Mouse (Mus musculus): ENCODE measurements around the gene Arcn1. TPM values are rescaled to one million over a fixed set of nuclear protein-coding genes. Genes with fewer than 3 reads are reported as not detected.
A peak's percentile ranks its signal among the peaks of the same experiment; 100 is the strongest.

Gene Arcn1
- polyA plus RNA-seq, 1 experiment from 2014 or later = 148 TPM

- Histone ChIP-seq H3K36me3 (replicated peaks; ENCODE audit: control insufficient read depth, insufficient read depth) (peaks cover 80% of the 10 kb centered on the region), H3K9ac (peak overlapping the region; percentile 35), H3K4me1 (replicated peaks; ENCODE audit: control insufficient read depth, insufficient read depth, low read length) (peaks cover 15% of the 10 kb centered on the region), H3K4me2 (replicated peaks) (peak overlapping the region; percentile 49), H3K27ac (no peak overlapping the region), H3K27me3 (ENCODE audit: control insufficient read depth, insufficient read depth, low read length) (no peaks in the 10 kb centered on the region), H3K9me3 (ENCODE audit: control insufficient read depth, low read length) (no peaks in the 10 kb centered on the region), H3K4me3 (replicated peaks; ENCODE audit: low read length) (peak overlapping the region; percentile 15)
- DNase-seq (ENCODE audit: low spot score) (no peak), ATAC-seq (ENCODE audit: low FRiP score) (peak; percentile 32; the same call in 1 of the 2 replicates)
- 3% methylated on average over 23 of the region's 24 CpGs for WGBS
Measured at GRCm38 (mm10) chr9:44708429-44708765, 59.2 kb downstream of the Arcn1 start.

- peak overlapping the region; percentile 49 for H3K4me2 ChIP-seq (replicated peaks)
- 0 out of 2 replicates have a peak, but pooled peaks have one; percentile 5 for ATAC-seq (ENCODE audit: low FRiP score)
- H3K9me3 ChIP-seq (ENCODE audit: control insufficient read depth, low read length) = no peaks in the 10 kb centered on the region
- peak overlapping the region; percentile 15; the same call in 1 of the 2 replicates for H3K4me3 ChIP-seq (replicated peaks; ENCODE audit: low read length)
- peaks cover 15% of the 10 kb centered on the region for H3K4me1 ChIP-seq (replicated peaks; ENCODE audit: control insufficient read depth, insufficient read depth, low read length)
- peak overlapping the region; percentile 35 for H3K9ac ChIP-seq
- no peak for DNase-seq (ENCODE audit: low spot score)
- 21% methylated on average over 28 of the region's 28 CpGs for WGBS
- peaks cover 80% of the 10 kb centered on the region for H3K36me3 ChIP-seq (replicated peaks; ENCODE audit: control insufficient read depth, insufficient read depth)
- no peak overlapping the region for H3K27ac ChIP-seq
- H3K27me3 ChIP-seq (ENCODE audit: control insufficient read depth, insufficient read depth, low read length) = no peaks in the 10 kb centered on the region
Measured at GRCm38 (mm10) chr9:44707749-44708428, 59.8 kb downstream of the Arcn1 start.

DNA sequence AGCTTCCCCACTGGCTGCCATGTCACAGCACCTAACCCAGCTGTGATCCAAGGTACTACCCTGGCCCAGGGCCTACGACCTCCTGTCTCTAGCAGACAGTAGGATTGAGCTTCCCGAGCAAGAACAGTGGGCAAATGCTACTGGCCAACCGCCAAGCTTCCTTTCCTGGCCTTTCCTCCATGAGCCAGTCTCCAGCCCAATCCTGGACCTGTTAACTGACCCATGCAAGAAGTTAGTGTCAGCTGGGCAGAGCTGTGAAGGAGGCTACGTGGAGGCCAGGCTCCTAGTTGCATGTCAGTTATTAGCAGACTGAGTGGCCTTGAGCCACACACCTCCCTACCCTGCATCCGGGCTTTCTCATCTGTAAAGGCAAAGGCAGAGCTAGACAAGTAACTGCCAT, 67.9 kb downstream of the Arcn1 start:
- no peak overlapping the region for H3K4me2 ChIP-seq (replicated peaks)
- ATAC-seq (ENCODE audit: low FRiP score) = no peak
- no peak overlapping the region for H3K9ac ChIP-seq
- H3K36me3 ChIP-seq (replicated peaks; ENCODE audit: control insufficient read depth, insufficient read depth) = peaks cover 97% of the 10 kb centered on the region
- DNase-seq (ENCODE audit: low spot score) = no peak
- H3K27ac ChIP-seq = no peak overlapping the region
- H3K4me1 ChIP-seq (replicated peaks; ENCODE audit: control insufficient read depth, insufficient read depth, low read length) = no peaks in the 10 kb centered on the region
- H3K9me3 ChIP-seq (ENCODE audit: control insufficient read depth, low read length) = no peaks in the 10 kb centered on the region
- H3K27me3 ChIP-seq (ENCODE audit: control insufficient read depth, insufficient read depth, low read length) = no peaks in the 10 kb centered on the region
- H3K4me3 ChIP-seq (replicated peaks; ENCODE audit: low read length) = no peak overlapping the region
- 85% methylated on average over 5 of the region's 5 CpGs for WGBS

DNA sequence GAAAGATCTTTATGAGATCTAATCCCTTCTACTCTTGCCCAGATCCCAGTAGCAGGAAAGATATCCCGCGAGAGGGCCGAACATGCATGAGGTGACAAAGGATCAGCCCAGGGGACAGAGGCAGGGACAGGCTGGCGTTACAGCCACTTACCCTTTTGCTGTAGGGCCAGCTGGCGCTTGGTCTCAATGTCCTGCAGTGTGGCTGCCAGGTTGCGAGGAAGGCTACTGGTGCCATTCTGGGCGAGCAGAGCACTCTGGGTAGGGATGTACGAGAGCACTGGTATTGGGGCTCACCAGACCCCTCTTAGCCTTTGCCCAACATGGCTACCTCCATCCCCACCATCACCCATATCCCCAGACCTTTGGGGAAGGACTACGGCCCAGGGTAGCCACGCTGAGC, 68.4 kb downstream of the Arcn1 start:
- Histone ChIP-seq H3K9ac (no peak overlapping the region), H3K4me1 (replicated peaks; ENCODE audit: control insufficient read depth, insufficient read depth, low read length) (no peaks in the 10 kb centered on the region), H3K27ac (no peak overlapping the region), H3K4me2 (replicated peaks) (no peak overlapping the region), H3K36me3 (replicated peaks; ENCODE audit: control insufficient read depth, insufficient read depth) (peaks cover 98% of the 10 kb centered on the region), H3K4me3 (replicated peaks; ENCODE audit: low read length) (no peak overlapping the region), H3K27me3 (ENCODE audit: control insufficient read depth, insufficient read depth, low read length) (no peaks in the 10 kb centered on the region), H3K9me3 (ENCODE audit: control insufficient read depth, low read length) (no peaks in the 10 kb centered on the region)
- ATAC-seq (ENCODE audit: low FRiP score) = no peak
- 90% methylated on average over 10 of the region's 10 CpGs for WGBS
- no peak for DNase-seq (ENCODE audit: low spot score)

GRCm38 (mm10) chr9:44697866-44698265, 69.8 kb downstream of the Arcn1 start:
- no peak for DNase-seq (ENCODE audit: low spot score)
- Histone ChIP-seq H3K4me3 (replicated peaks; ENCODE audit: low read length) (no peak overlapping the region), H3K27me3 (ENCODE audit: control insufficient read depth, insufficient read depth, low read length) (no peaks in the 10 kb centered on the region), H3K36me3 (replicated peaks; ENCODE audit: control insufficient read depth, insufficient read depth) (peaks cover 99% of the 10 kb centered on the region), H3K9ac (no peak overlapping the region), H3K4me1 (replicated peaks; ENCODE audit: control insufficient read depth, insufficient read depth, low read length) (no peaks in the 10 kb centered on the region), H3K27ac (no peak overlapping the region), H3K9me3 (ENCODE audit: control insufficient read depth, low read length) (no peaks in the 10 kb centered on the region), H3K4me2 (replicated peaks) (no peak overlapping the region)
- ATAC-seq (ENCODE audit: low FRiP score) = no peak
- WGBS = 91% methylated on average over 16 of the region's 16 CpGs

DNA sequence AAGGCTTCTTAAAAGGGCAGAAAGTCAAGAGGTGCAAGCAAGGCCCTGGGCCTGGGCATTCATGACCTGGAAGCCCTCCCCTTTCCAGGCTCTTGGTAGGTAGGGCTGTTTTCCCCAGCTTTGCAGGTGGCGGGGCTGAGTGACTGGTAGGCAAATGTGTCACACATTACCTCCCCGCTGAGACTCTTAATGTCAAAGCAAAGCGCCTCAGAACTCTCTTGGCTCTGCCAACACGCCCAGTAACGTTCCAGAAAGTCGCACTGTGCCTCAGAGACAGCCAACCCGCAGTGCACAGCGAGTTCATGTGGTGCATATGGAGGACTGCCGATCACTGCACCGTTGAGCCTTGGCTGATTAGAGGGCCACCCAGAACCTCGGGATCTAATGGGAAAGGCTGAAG, 74.6 kb downstream of the Arcn1 start:
- no peak for DNase-seq (ENCODE audit: low spot score)
- no peaks in the 10 kb centered on the region for H3K4me1 ChIP-seq (replicated peaks; ENCODE audit: control insufficient read depth, insufficient read depth, low read length)
- H3K9me3 ChIP-seq (ENCODE audit: control insufficient read depth, low read length) = no peaks in the 10 kb centered on the region
- no peak overlapping the region for H3K27ac ChIP-seq
- no peak overlapping the region for H3K9ac ChIP-seq
- ATAC-seq (ENCODE audit: low FRiP score) = no peak
- peaks cover 98% of the 10 kb centered on the region for H3K36me3 ChIP-seq (replicated peaks; ENCODE audit: control insufficient read depth, insufficient read depth)
- 82% methylated on average over 11 of the region's 11 CpGs for WGBS
- no peak overlapping the region for H3K4me2 ChIP-seq (replicated peaks)
- no peak overlapping the region for H3K4me3 ChIP-seq (replicated peaks; ENCODE audit: low read length)
- no peaks in the 10 kb centered on the region for H3K27me3 ChIP-seq (ENCODE audit: control insufficient read depth, insufficient read depth, low read length)

- Histone ChIP-seq H3K4me2 (replicated peaks) (no peak overlapping the region), H3K27me3 (ENCODE audit: control insufficient read depth, insufficient read depth, low read length) (no peaks in the 10 kb centered on the region), H3K9ac (no peak overlapping the region), H3K9me3 (ENCODE audit: control insufficient read depth, low read length) (no peaks in the 10 kb centered on the region), H3K36me3 (replicated peaks; ENCODE audit: control insufficient read depth, insufficient read depth) (peaks cover 98% of the 10 kb centered on the region), H3K27ac (no peak overlapping the region), H3K4me1 (replicated peaks; ENCODE audit: control insufficient read depth, insufficient read depth, low read length) (peaks cover 6% of the 10 kb centered on the region; the same call in 1 of the 2 replicates), H3K4me3 (replicated peaks; ENCODE audit: low read length) (no peak overlapping the region)
- ATAC-seq (ENCODE audit: low FRiP score) = no peak
- 82% methylated on average over 21 of the region's 21 CpGs for WGBS
- DNase-seq (ENCODE audit: low spot score) = no peak
Measured at GRCm38 (mm10) chr9:44691671-44692520, 75.7 kb downstream of the Arcn1 start.

Other genes starting within 250 kb of the Arcn1 start
- not detected in 2 replicates for gene Cxcr5, start 206.0 kb downstream of the Arcn1 start, polyA plus RNA-seq (2014; fragmentation: Nextera tagmentation; extraction: Ambion mirVana)
- 17.7 and 21.2 TPM in 2 replicates for gene Ddx6, start 163.0 kb downstream of the Arcn1 start, polyA plus RNA-seq (2014; fragmentation: Nextera tagmentation; extraction: Ambion mirVana)
- not detected in 2 replicates for gene Treh, start 94.6 kb downstream of the Arcn1 start, polyA plus RNA-seq (2014; fragmentation: Nextera tagmentation; extraction: Ambion mirVana)
- 41.9 and 46.4 TPM in 2 replicates for gene Phldb1, start 32.6 kb downstream of the Arcn1 start, polyA plus RNA-seq (2014; fragmentation: Nextera tagmentation; extraction: Ambion mirVana)
- gene Ift46, start 63 bp upstream of the Arcn1 start, polyA plus RNA-seq (2014; fragmentation: Nextera tagmentation; extraction: Ambion mirVana) = 141 and 158 TPM in 2 replicates
- 14.2 and 14.3 TPM in 2 replicates for gene Tmem25, start 31.5 kb upstream of the Arcn1 start, polyA plus RNA-seq (2014; fragmentation: Nextera tagmentation; extraction: Ambion mirVana)
- not detected in 2 replicates for gene Ttc36, start 35.2 kb upstream of the Arcn1 start, polyA plus RNA-seq (2014; fragmentation: Nextera tagmentation; extraction: Ambion mirVana)
- 17.1 and 19.3 TPM in 2 replicates for gene Kmt2a, start 113.5 kb upstream of the Arcn1 start, polyA plus RNA-seq (2014; fragmentation: Nextera tagmentation; extraction: Ambion mirVana)
- gene Atp5l, start 152.9 kb upstream of the Arcn1 start, polyA plus RNA-seq (2014; fragmentation: Nextera tagmentation; extraction: Ambion mirVana) = 774 and 980 TPM in 2 replicates
- gene Ube4a, start 197.8 kb upstream of the Arcn1 start, polyA plus RNA-seq (2014; fragmentation: Nextera tagmentation; extraction: Ambion mirVana) = 46.0 and 50.2 TPM in 2 replicates
- not detected in 2 replicates for gene Cd3g, start 212.6 kb upstream of the Arcn1 start, polyA plus RNA-seq (2014; fragmentation: Nextera tagmentation; extraction: Ambion mirVana)
- gene Cd3d, start 213.9 kb upstream of the Arcn1 start, polyA plus RNA-seq (2014; fragmentation: Nextera tagmentation; extraction: Ambion mirVana) = not detected in 2 replicates
- 0.20 and 0.22 TPM in 2 replicates for gene Cd3e, start 241.8 kb upstream of the Arcn1 start, polyA plus RNA-seq (2014; fragmentation: Nextera tagmentation; extraction: Ambion mirVana)

Measured in hindbrain, embryonic 14.5 days (tissue).